9 mouse cellular contexts compared by ENCODE assay signal in genomic region chr11:96198642-96199041, GRCm38 (mm10). TPM values are rescaled to one million over a fixed set of nuclear protein-coding genes. Genes with fewer than 3 reads are reported as not detected.
A peak's percentile ranks its signal among the peaks of the same experiment; 100 is the strongest.
DNase-seq lines count a peak whose midpoint lies in the region; ATAC-seq lines count a peak whose summit lies in the region.
"Had no signal": no experiment of that assay in that cellular context is flagged by ENCODE, and none has a peak within 500 bp of the region (broad histone marks: within the 10 kb centered on the region; RNA-seq: fewer than 3 reads in every experiment).

No protein-coding gene starts in this region.

- H3K9me3 ChIP-seq in heart, embryonic 11.5 days (replicated peaks; ENCODE audit: control insufficient read depth, low read length): no peaks in the 10 kb centered on the region
- no peaks in the 10 kb centered on the region for H3K9me3 ChIP-seq in neural tube, embryonic 11.5 days (ENCODE audit: control insufficient read depth, low read length)

- no peak overlapping the region for H3K27ac ChIP-seq in heart, embryonic 11.5 days (ENCODE audit: low read depth, low read length)
- no peak overlapping the region for H3K27ac ChIP-seq in neural tube, embryonic 11.5 days (ENCODE audit: low read depth, low read length)

- ATAC-seq in heart, embryonic 11.5 days (replicated peaks; ENCODE audit: insufficient number of reproducible peaks, low FRiP score, low TSS enrichment): no peak
- ATAC-seq in neural tube, embryonic 11.5 days (ENCODE audit: insufficient read depth, low FRiP score, low TSS enrichment): no peak

- WGBS in heart, embryonic 11.5 days (ENCODE audit: insufficient replicate concordance): 1% methylated on average over 12 of the region's 12 CpGs
- under 1% methylated on average over 12 of the region's 12 CpGs for WGBS in neural tube, embryonic 11.5 days

- no peaks in the 10 kb centered on the region for H3K36me3 ChIP-seq in heart, embryonic 11.5 days (ENCODE audit: control insufficient read depth, insufficient read depth, low read length)
- H3K36me3 ChIP-seq in neural tube, embryonic 11.5 days (ENCODE audit: control insufficient read depth, insufficient read depth, low read length): no peaks in the 10 kb centered on the region

- H3K9ac ChIP-seq in heart, embryonic 11.5 days (ENCODE audit: low read depth, low read length): no peak overlapping the region
- H3K9ac ChIP-seq in neural tube, embryonic 11.5 days (ENCODE audit: low read length): no peak overlapping the region

- no peak overlapping the region for H3K4me2 ChIP-seq in heart, embryonic 11.5 days
- H3K4me2 ChIP-seq in neural tube, embryonic 11.5 days (ENCODE audit: low read depth): no peak overlapping the region

- peak; percentile 58 for DNase-seq in heart, postnatal 4 days
- DNase-seq in ovary, postnatal 14 days (ENCODE audit: low spot score): peak; percentile 28
- no peak for DNase-seq in ovary, adult 18-20 months (ENCODE audit: low spot score)
- peak; percentile 14 for DNase-seq in c-Kit-positive CD71-positive TER-119-positive erythroid progenitor cells, embryonic 14.5 days (ENCODE audit: low spot score)
- peak; percentile 52 for DNase-seq in neural tube, embryonic 11.5 days (ENCODE audit: low spot score)
- DNase-seq in spleen, adult 12 weeks (ENCODE audit: low spot score): no peak
- no peak for DNase-seq in layer of hippocampus, adult 18-20 months (ENCODE audit: low spot score in 2 of 2)

- H3K4me1 ChIP-seq in heart, embryonic 11.5 days (ENCODE audit: control insufficient read depth, insufficient read depth, low read length): no peaks in the 10 kb centered on the region
- H3K4me1 ChIP-seq in neural tube, embryonic 11.5 days (ENCODE audit: control insufficient read depth, insufficient read depth, low read length): peaks cover 7% of the 10 kb centered on the region; the same call in 1 of the 2 replicates

- no peak overlapping the region for H3K4me3 ChIP-seq in heart, embryonic 11.5 days (ENCODE audit: low read depth, low read length)
- H3K4me3 ChIP-seq in neural tube, embryonic 11.5 days (ENCODE audit: low read depth, low read length): no peak overlapping the region

- peaks cover 100% of the 10 kb centered on the region for H3K27me3 ChIP-seq in heart, embryonic 11.5 days (ENCODE audit: control insufficient read depth, insufficient read depth, low read length)
- H3K27me3 ChIP-seq in neural tube, embryonic 11.5 days (ENCODE audit: control insufficient read depth, insufficient read depth, low read length): peaks cover 97% of the 10 kb centered on the region

RNA-seq across cellular contexts. Expression of gene Hoxb13, which starts 4.5 kb away (rescaled TPM):
- not detected for total RNA-seq in heart, postnatal 4 days (2021)
- not detected in 2 replicates for polyA plus RNA-seq in heart, embryonic 11.5 days (2014; fragmentation: Nextera tagmentation; extraction: Ambion mirVana)
- 0.33 and 0.35 TPM in 2 replicates for polyA plus RNA-seq in neural tube, embryonic 11.5 days (2014; fragmentation: Nextera tagmentation; extraction: Ambion mirVana)
- not detected for total RNA-seq in layer of hippocampus, adult 18-20 months (2021)
- total RNA-seq: heart, postnatal 10 days had no signal

Comparison
In these comparisons a context has a peak if more than half of its experiments do, and no peak if none do; other contexts are left out.
1. DNase-seq: peak in heart, postnatal 4 days (single experiment), ovary, postnatal 14 days (single experiment), c-Kit-positive CD71-positive TER-119-positive erythroid progenitor cells, embryonic 14.5 days (single experiment) and neural tube, embryonic 11.5 days (single experiment); none in ovary, adult 18-20 months (single experiment), spleen, adult 12 weeks (single experiment) and layer of hippocampus, adult 18-20 months (0 of 2).